Mouse (Mus musculus): Measurements from ENCODE around the gene Pgp. TPM values are rescaled to one million over a fixed set of nuclear protein-coding genes. Genes with fewer than 3 reads are reported as not detected.

Gene Pgp
- total and polyA plus RNA-seq, 3 experiments: 19.3 to 55.0 TPM; not detected in 1

DNA sequence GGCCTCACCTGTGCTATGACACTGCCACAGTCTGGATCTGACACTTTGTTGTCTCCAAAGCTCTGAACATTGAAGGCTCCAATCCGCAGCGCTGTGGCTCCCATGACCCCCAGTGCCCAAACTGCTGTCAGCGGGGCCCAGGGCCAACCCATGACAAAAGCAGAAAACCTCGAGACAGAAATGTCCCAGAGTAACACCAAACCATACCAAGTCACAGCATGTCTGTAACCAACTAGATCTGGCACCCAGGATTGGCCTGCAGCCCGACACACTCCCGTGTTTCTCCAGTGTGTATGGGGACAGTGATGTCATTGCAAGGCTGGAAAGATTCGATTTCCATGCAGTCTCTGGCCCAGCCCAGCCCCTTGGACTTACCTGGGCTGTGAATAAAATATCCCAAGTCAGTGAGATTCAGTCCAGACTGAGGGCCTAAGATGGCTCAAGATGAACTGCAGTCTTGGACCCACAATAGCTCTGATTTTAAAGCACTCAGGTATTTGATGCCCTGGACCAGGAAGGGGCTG, 27.5 kb upstream of the Pgp start, which contains the start of gene Dnase1l2:
TSS of gene Dnase1l2 (minus strand) at position 474 of the 524 bp plus-strand sequence.
- DNase-seq (ENCODE audit: low read depth, low spot score): no peak
- Histone ChIP-seq H3K79me2 (ENCODE audit: control insufficient read depth, insufficient read depth, low read length, poor library complexity) (no peaks in the 10 kb centered on the region), H3K9me3 (replicated peaks; ENCODE audit: insufficient read depth, low read length) (no peaks in the 10 kb centered on the region), H3K27ac (ENCODE audit: control insufficient read depth, low read depth, low read length) (no peak within 1 kb of the TSS), H3K9ac (ENCODE audit: control insufficient read depth, low read depth, low read length, poor library complexity, severe bottlenecking) (no peak within 1 kb of the TSS), H3K36me3 (ENCODE audit: control insufficient read depth in 1 of 2, insufficient read depth in 2 of 2, low read length in 2 of 2) (no peaks in the 10 kb centered on the region; a peak in 1 of 4 replicates), H3K4me3 (ENCODE audit: control insufficient read depth in 1 of 2, insufficient read depth in 1 of 2, low read depth in 2 of 2, low read length in 2 of 2) (no peak within 1 kb of the TSS), H3K27me3 (ENCODE audit: control insufficient read depth in 1 of 2, insufficient read depth in 2 of 2, low read length in 2 of 2) (no peaks in the 10 kb centered on the region), H3K4me1 (ENCODE audit: control insufficient read depth in 1 of 2, insufficient read depth in 2 of 2, low read length in 2 of 2) (no peaks in the 10 kb centered on the region)
- TF ChIP-seq MAZ (IDR thresholded peaks at IDR 0.05; ENCODE audit: low read depth, low read length) (no peak), MAFK (IDR thresholded peaks at IDR 0.05; ENCODE audit: borderline replicate concordance, low read depth, low read length) (no peak), SIN3A (IDR thresholded peaks at IDR 0.05; ENCODE audit: low read length) (no peak), CHD2 (IDR thresholded peaks at IDR 0.05; ENCODE audit: low read length) (no peak), EP300 (IDR thresholded peaks at IDR 0.05; ENCODE audit: low read depth in 1 of 2, low read length in 2 of 2) (no peak), MEF2A (IDR thresholded peaks at IDR 0.05; ENCODE audit: extremely low read depth, insufficient replicate concordance, low read depth, low read length, poor library complexity, severe bottlenecking) (no peak), CTCF (IDR thresholded peaks at IDR 0.05 in 2 of 3, conservative IDR thresholded peaks at IDR 0.05 in 1 of 3; ENCODE audit: control insufficient read depth in 1 of 3, insufficient read depth in 1 of 3, low read depth in 2 of 3, low read length in 3 of 3, poor library complexity in 1 of 3, severe bottlenecking in 1 of 3) (no peak), ELF1 (IDR thresholded peaks at IDR 0.05; ENCODE audit: low read depth, low read length) (no peak), MAX (IDR thresholded peaks at IDR 0.05; ENCODE audit: low read length) (no peak), ETS1 (IDR thresholded peaks at IDR 0.05; ENCODE audit: low read depth, low read length) (no peak), BHLHE40 (IDR thresholded peaks at IDR 0.05; ENCODE audit: borderline replicate concordance, low read depth, low read length) (no peak), GABPA (IDR thresholded peaks at IDR 0.05; ENCODE audit: low read depth, low read length) (no peak), ZMIZ1 (IDR thresholded peaks at IDR 0.05; ENCODE audit: low read depth, low read length) (no peak)

DNA sequence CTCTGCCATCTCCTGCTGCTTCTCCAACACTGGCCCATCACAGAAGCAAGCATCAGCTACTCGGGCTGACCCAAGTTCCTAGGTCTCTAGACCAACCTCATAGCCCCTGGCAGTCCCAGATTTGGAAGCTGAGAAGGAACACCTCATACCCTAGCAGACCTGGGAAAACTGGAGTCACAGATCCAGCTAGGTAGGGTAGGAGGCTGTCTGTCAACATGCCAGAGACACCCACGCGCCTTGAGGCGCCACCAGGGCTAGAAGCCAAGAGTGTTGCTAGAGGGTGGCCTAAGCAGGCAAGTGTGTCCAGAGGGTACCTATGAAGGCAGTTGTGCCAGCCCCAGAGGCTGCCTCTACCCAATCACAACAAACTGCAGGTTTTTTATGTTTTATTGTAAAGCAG, 26.8 kb upstream of the Pgp start:
- no peak overlapping the region for H3K27ac ChIP-seq (ENCODE audit: control insufficient read depth, low read depth, low read length)
- DNase-seq (ENCODE audit: low read depth, low spot score): no peak
- TF ChIP-seq RAD21 (IDR thresholded peaks at IDR 0.05; ENCODE audit: low read depth, low read length): no peak
- TF ChIP-seq MYB (IDR thresholded peaks at IDR 0.05; ENCODE audit: low read depth, low read length): no peak
- no peak for TF ChIP-seq UBTF (IDR thresholded peaks at IDR 0.05; ENCODE audit: borderline replicate concordance, insufficient read depth, low read depth, low read length)
- TF ChIP-seq EP300 (IDR thresholded peaks at IDR 0.05; ENCODE audit: low read depth in 1 of 2, low read length in 2 of 2): no peak
- no peak for TF ChIP-seq USF1 (IDR thresholded peaks at IDR 0.05; ENCODE audit: low read depth, low read length)
- TF ChIP-seq GATA1 (IDR thresholded peaks at IDR 0.05; ENCODE audit: low read depth, low read length): no peak
- TF ChIP-seq NELFE (IDR thresholded peaks at IDR 0.05; ENCODE audit: low read depth, low read length): no peak
- TF ChIP-seq MAFK (IDR thresholded peaks at IDR 0.05; ENCODE audit: borderline replicate concordance, low read depth, low read length): no peak
- TF ChIP-seq SMC3 (IDR thresholded peaks at IDR 0.05; ENCODE audit: low read depth, low read length): no peak
- TF ChIP-seq USF2 (IDR thresholded peaks at IDR 0.05; ENCODE audit: borderline replicate concordance in 1 of 2, insufficient read depth in 1 of 2, low read depth in 1 of 2, low read length in 2 of 2): no peak
- no peak for TF ChIP-seq CTCF (IDR thresholded peaks at IDR 0.05 in 2 of 3, conservative IDR thresholded peaks at IDR 0.05 in 1 of 3; ENCODE audit: control insufficient read depth in 1 of 3, insufficient read depth in 1 of 3, low read depth in 2 of 3, low read length in 3 of 3, poor library complexity in 1 of 3, severe bottlenecking in 1 of 3)
- TF ChIP-seq ZC3H11A (IDR thresholded peaks at IDR 0.05; ENCODE audit: low read depth, low read length): no peak
- no peak for TF ChIP-seq MYC (IDR thresholded peaks at IDR 0.05; ENCODE audit: low read depth, low read length)
- TF ChIP-seq ZNF384 (IDR thresholded peaks at IDR 0.05; ENCODE audit: low read depth, low read length): no peak
- H3K4me1 ChIP-seq (ENCODE audit: control insufficient read depth in 1 of 2, insufficient read depth in 2 of 2, low read length in 2 of 2): no peaks in the 10 kb centered on the region
- no peaks in the 10 kb centered on the region for H3K79me2 ChIP-seq (ENCODE audit: control insufficient read depth, insufficient read depth, low read length, poor library complexity)
- no peaks in the 10 kb centered on the region; a peak in 1 of 4 replicates for H3K36me3 ChIP-seq (ENCODE audit: control insufficient read depth in 1 of 2, insufficient read depth in 2 of 2, low read length in 2 of 2)
- no peaks in the 10 kb centered on the region for H3K9me3 ChIP-seq (replicated peaks; ENCODE audit: insufficient read depth, low read length)
- H3K9ac ChIP-seq (ENCODE audit: control insufficient read depth, low read depth, low read length, poor library complexity, severe bottlenecking): no peak overlapping the region
- no peaks in the 10 kb centered on the region for H3K27me3 ChIP-seq (ENCODE audit: control insufficient read depth in 1 of 2, insufficient read depth in 2 of 2, low read length in 2 of 2)
- no peak overlapping the region for H3K4me3 ChIP-seq (ENCODE audit: control insufficient read depth in 1 of 2, insufficient read depth in 1 of 2, low read depth in 2 of 2, low read length in 2 of 2)

Data from MEL (cell line).